Mouse (Mus musculus) heart, embryonic 14.5 days (tissue): ENCODE results near the gene Smim26. TPM values are rescaled to one million over a fixed set of nuclear protein-coding genes. Genes with fewer than 3 reads are reported as not detected.

ENCODE experiments used
- ATAC-seq: fragments of 200-750 bp; cut with Nextera tagmentation; 2 replicates; pipeline ENCODE4 v1.8.0; 2017; ENCODE audit warnings: low read depth, moderate TSS enrichment; ENCODE audit not compliant: insufficient number of reproducible peaks, insufficient read depth, low FRiP score
- H3K27ac ChIP-seq, 2 experiments: fragments of 200-500 bp in 1 of 2; fragments of 300-500 bp in 1 of 2; sonication (generic) in 1 of 2; replicated peaks in 1 of 2; 2 replicates each; pipeline ENCODE4 v1.5.1; 2012 to 2014; ENCODE audit warnings: low read depth in 2 of 2, low read length in 2 of 2, control low read depth in 1 of 2, mild to moderate bottlenecking in 1 of 2, mixed read lengths in 1 of 2; ENCODE audit not compliant: control insufficient read depth in 1 of 2, insufficient read depth in 1 of 2
- H3K27me3 ChIP-seq: fragments of 300-500 bp; sonication (generic); 2 replicates; pipeline ENCODE4 v1.6.1; 2014; ENCODE audit warnings: mild to moderate bottlenecking, low read length, control low read depth; ENCODE audit not compliant: control insufficient read depth, insufficient read depth
- H3K36me3 ChIP-seq: fragments of 300-500 bp; sonication (generic); 2 replicates; pipeline ENCODE4 v1.6.1; 2014; ENCODE audit warnings: mild to moderate bottlenecking, control low read depth, low read length, mixed read lengths; ENCODE audit not compliant: control insufficient read depth, insufficient read depth
- H3K4me1 ChIP-seq, 2 experiments: fragments of 200-500 bp in 1 of 2; fragments of 300-500 bp in 1 of 2; sonication (generic) in 1 of 2; 2 replicates each; pipeline ENCODE4 v1.6.1; 2012 to 2014; ENCODE audit warnings: low read length in 2 of 2, control low read depth in 1 of 2, mixed read lengths in 1 of 2; ENCODE audit not compliant: control insufficient read depth in 2 of 2, insufficient read depth in 2 of 2
- H3K4me2 ChIP-seq: fragments of 300-500 bp; sonication (generic); 2 replicates; pipeline ENCODE4 v1.6.1; 2014; ENCODE audit warnings: mild to moderate bottlenecking, low read length
- H3K4me3 ChIP-seq, 2 experiments: fragments of 200-500 bp in 1 of 2; fragments of 300-500 bp in 1 of 2; sonication (generic) in 1 of 2; 2 replicates each; pipeline ENCODE4 v1.5.1; 2012 to 2014; ENCODE audit warnings: low read length in 2 of 2, mild to moderate bottlenecking in 2 of 2, control low read depth in 1 of 2, low read depth in 1 of 2, moderate library complexity in 1 of 2; ENCODE audit not compliant: control insufficient read depth in 1 of 2, insufficient read depth in 1 of 2
- H3K9ac ChIP-seq: fragments of 300-500 bp; sonication (generic); 2 replicates; pipeline ENCODE4 v1.6.1; 2014; ENCODE audit warnings: mild to moderate bottlenecking, low read length
- H3K9me3 ChIP-seq: fragments of 300-500 bp; sonication (generic); 2 replicates; pipeline ENCODE4 v1.6.1; 2016; ENCODE audit warnings: low read length, control low read depth; ENCODE audit not compliant: control insufficient read depth
- WGBS: fragments of 180-500 bp; shearing (Covaris S2); extraction: QIAGEN DNeasy Blood & Tissue Kit; methylation state at CpG from one replicate; pipeline ENCODE4 v1.1.7; 2014; 5-methylcytosine and 5-hydroxymethylcytosine counted together
- microRNA-seq: library from miRNA; unstranded; fragments of <30 nt; microRNA quantifications from one replicate; pipeline ENCODE4, GENCODE M21; 2016
- polyA plus RNA-seq: library from polyadenylated mRNA; unstranded; fragments of >200 nt; fragmentation: Nextera tagmentation; extraction: Ambion mirVana; gene quantifications from 2 replicates; pipeline ENCODE4 v1.2.1, GENCODE M21; 2014

Smim26 gene
- polyA plus RNA-seq, 1 experiment from 2014 or later: 68.3 TPM

GRCm38 (mm10) chr2:144637204-144637603, 43.4 kb downstream of the Smim26 start:
- Histone ChIP-seq H3K36me3 (no peaks in the 10 kb centered on the region), H3K4me3 (no peak overlapping the region), H3K27ac (no peak overlapping the region), H3K9me3 (peaks cover 4% of the 10 kb centered on the region; the same call in 1 of the 2 replicates), H3K9ac (no peak overlapping the region), H3K27me3 (no peaks in the 10 kb centered on the region), H3K4me2 (no peak overlapping the region), H3K4me1 (0 out of 4 replicates have a peak, but pooled peaks cover 0 to 3% of the 10 kb centered on the region in 2 experiments)
- ATAC-seq: no peak
- 74% methylated on average over 4 of the region's 4 CpGs for WGBS

GRCm38 (mm10) chr2:144637671-144638395, 44.0 kb downstream of the Smim26 start:
- Histone ChIP-seq H3K27me3 (no peaks in the 10 kb centered on the region), H3K9ac (no peak overlapping the region), H3K4me3 (no peak overlapping the region), H3K36me3 (no peaks in the 10 kb centered on the region), H3K9me3 (no peaks in the 10 kb centered on the region), H3K4me2 (no peak overlapping the region), H3K27ac (no peak overlapping the region), H3K4me1 (0 out of 4 replicates have a peak, but pooled peaks cover 0 to 3% of the 10 kb centered on the region in 2 experiments)
- no peak for ATAC-seq
- 80% methylated on average over 12 of the region's 12 CpGs for WGBS

GRCm38 (mm10) chr2:144638719-144639118, 44.9 kb downstream of the Smim26 start:
- no peak overlapping the region for H3K4me3 ChIP-seq
- H3K9ac ChIP-seq: no peak overlapping the region
- no peak for ATAC-seq
- H3K4me2 ChIP-seq: no peak overlapping the region
- peaks cover 0 to 7% of the 10 kb centered on the region in 2 experiments; a peak in 1 of 4 replicates for H3K4me1 ChIP-seq
- H3K36me3 ChIP-seq: no peaks in the 10 kb centered on the region
- 47% methylated on average over 4 of the region's 4 CpGs for WGBS
- no peaks in the 10 kb centered on the region for H3K9me3 ChIP-seq
- H3K27me3 ChIP-seq: no peaks in the 10 kb centered on the region
- no peak overlapping the region for H3K27ac ChIP-seq

- H3K9me3 ChIP-seq: no peaks in the 10 kb centered on the region
- no peak overlapping the region for H3K27ac ChIP-seq
- H3K4me2 ChIP-seq: no peak overlapping the region
- no peak for ATAC-seq
- no peaks in the 10 kb centered on the region for H3K36me3 ChIP-seq
- no peak overlapping the region for H3K4me3 ChIP-seq
- peaks cover 0 to 7% of the 10 kb centered on the region in 2 experiments; a peak in 1 of 4 replicates for H3K4me1 ChIP-seq
- H3K9ac ChIP-seq: no peak overlapping the region
- 61% methylated on average over 7 of the region's 7 CpGs for WGBS
- no peaks in the 10 kb centered on the region for H3K27me3 ChIP-seq
Observed at GRCm38 (mm10) chr2:144640101-144640500, 46.2 kb downstream of the Smim26 start.

GRCm38 (mm10) chr2:144641991-144642390, 48.1 kb downstream of the Smim26 start:
- H3K9me3 ChIP-seq: no peaks in the 10 kb centered on the region
- ATAC-seq: no peak
- no peak overlapping the region for H3K9ac ChIP-seq
- H3K4me3 ChIP-seq: no peak overlapping the region
- H3K4me2 ChIP-seq: no peak overlapping the region
- H3K27ac ChIP-seq: no peak overlapping the region
- peaks cover 0 to 7% of the 10 kb centered on the region in 2 experiments; a peak in 1 of 4 replicates for H3K4me1 ChIP-seq
- H3K36me3 ChIP-seq: no peaks in the 10 kb centered on the region
- WGBS: 91% methylated on average over 4 of the region's 4 CpGs
- no peaks in the 10 kb centered on the region for H3K27me3 ChIP-seq

Small RNA genes within 50 kb of the gene (microRNA-seq; reads per million reads assigned to microRNA genes)
- gene Gm24823: not detected

Other genes starting within 250 kb of the Smim26 start
- 21.7 and 22.6 TPM in 2 replicates for gene Kat14, start 225.1 kb upstream of the Smim26 start, polyA plus RNA-seq
- 1.2 TPM in 1 of 2 replicates, not detected in the other for gene Pet117, start 225.1 kb upstream of the Smim26 start, polyA plus RNA-seq
- gene Dzank1, start 66.6 kb upstream of the Smim26 start, polyA plus RNA-seq: 1.1 and 1.7 TPM in 2 replicates
- gene Polr3f, start 66.3 kb upstream of the Smim26 start, polyA plus RNA-seq: 20.1 and 20.8 TPM in 2 replicates
- 46.6 and 48.7 TPM in 2 replicates for gene Rbbp9, start 43.2 kb upstream of the Smim26 start, polyA plus RNA-seq
- gene Sec23b, start 37.8 kb upstream of the Smim26 start, polyA plus RNA-seq: 39.5 and 39.8 TPM in 2 replicates
- 29.9 and 30.9 TPM in 2 replicates for gene Dtd1, start 5.8 kb downstream of the Smim26 start, polyA plus RNA-seq
- not detected in 2 replicates for gene Scp2d1, start 229.6 kb downstream of the Smim26 start, polyA plus RNA-seq